Mouse (Mus musculus) hindbrain, embryonic 15.5 days (tissue): ENCODE data around the gene Fdxr. TPM values are rescaled to one million over a fixed set of nuclear protein-coding genes. Genes with fewer than 3 reads are reported as not detected.
A peak's percentile ranks its signal among the peaks of the same experiment; 100 is the strongest.

Source experiments
- ATAC-seq: fragments of 200-750 bp; cut with Nextera tagmentation; 2 replicates; pipeline ENCODE4 v1.8.0; 2017; ENCODE audit warnings: low read depth, moderate number of reproducible peaks, moderate TSS enrichment; ENCODE audit not compliant: low FRiP score
- H3K27ac ChIP-seq: fragments of 300-500 bp; sonication (generic); replicated peaks from 2 replicates; pipeline ENCODE4 v1.5.1; 2015; ENCODE audit warnings: mild to moderate bottlenecking, inconsistent platforms
- H3K27me3 ChIP-seq: fragments of 300-500 bp; sonication (generic); 2 replicates; pipeline ENCODE4 v1.6.1; 2015; ENCODE audit warnings: control low read depth, inconsistent platforms
- H3K36me3 ChIP-seq: fragments of 300-500 bp; sonication (generic); 2 replicates; pipeline ENCODE4 v1.6.1; 2015; ENCODE audit warnings: control low read depth, inconsistent platforms
- H3K4me1 ChIP-seq: fragments of 300-500 bp; sonication (generic); replicated peaks from 2 replicates; pipeline ENCODE4 v1.6.1; 2015; ENCODE audit warnings: control low read depth, inconsistent platforms
- H3K4me2 ChIP-seq: fragments of 300-500 bp; sonication (generic); 2 replicates; pipeline ENCODE4 v1.6.1; 2015; ENCODE audit warnings: moderate library complexity, mild to moderate bottlenecking, inconsistent platforms
- H3K4me3 ChIP-seq: fragments of 300-500 bp; sonication (generic); 2 replicates; pipeline ENCODE4 v1.5.1; 2015; ENCODE audit warnings: mild to moderate bottlenecking, inconsistent platforms
- H3K9ac ChIP-seq: fragments of 300-500 bp; sonication (generic); 2 replicates; pipeline ENCODE4 v1.6.1; 2015; ENCODE audit warnings: inconsistent platforms
- H3K9me3 ChIP-seq: fragments of 300-500 bp; sonication (generic); 2 replicates; pipeline ENCODE4 v1.6.1; 2016; ENCODE audit warnings: control low read depth, inconsistent platforms
- WGBS: fragments of 180-500 bp; shearing (Covaris S2); methylation state at CpG from one replicate; pipeline ENCODE4 v1.1.7; 2015; 5-methylcytosine and 5-hydroxymethylcytosine counted together
- polyA plus RNA-seq: library from polyadenylated mRNA; unstranded; fragments of >200 nt; fragmentation: Nextera tagmentation; extraction: Ambion mirVana; gene quantifications from 2 replicates; pipeline ENCODE4 v1.2.1, GENCODE M21; 2015

Fdxr gene
- polyA plus RNA-seq, 1 experiment from 2014 or later: 21.3 TPM

DNA sequence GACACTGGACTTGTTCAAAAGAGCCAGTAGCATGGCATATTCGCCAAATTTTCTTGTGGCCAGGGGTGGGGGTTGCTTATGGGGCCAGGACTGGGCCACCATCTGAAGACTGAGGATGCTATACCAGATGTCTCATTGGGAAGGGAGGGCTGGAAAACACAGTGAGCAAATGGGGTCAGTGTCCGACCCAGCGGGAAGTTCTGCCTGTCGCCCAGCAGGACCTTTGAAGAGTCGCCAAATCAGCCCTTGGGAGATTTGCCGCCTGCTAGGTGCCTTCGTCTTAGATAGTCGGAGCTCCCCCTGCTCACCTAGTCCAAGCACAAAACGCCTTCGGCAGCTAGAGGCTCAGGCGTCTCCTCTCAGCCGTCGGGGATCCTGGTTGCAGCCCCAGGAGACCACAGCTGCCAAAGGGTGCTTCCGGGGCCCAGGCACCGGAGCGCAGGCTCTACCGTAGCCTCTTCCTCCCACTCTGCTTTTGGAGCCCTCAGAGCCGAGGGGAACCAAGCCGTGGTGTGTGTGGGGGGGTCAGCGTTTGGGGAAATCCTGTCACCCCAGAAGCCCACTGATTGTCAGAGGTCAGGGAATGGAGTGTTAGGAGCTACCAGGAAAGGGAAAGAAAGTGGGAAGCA, 11.0 kb downstream of the Fdxr start:
- H3K4me3 ChIP-seq: no peak overlapping the region; the same call in 1 of the 2 replicates
- H3K36me3 ChIP-seq: peaks cover 10% of the 10 kb centered on the region; the same call in 1 of the 2 replicates
- H3K4me2 ChIP-seq: peak overlapping the region; percentile 61
- no peaks in the 10 kb centered on the region for H3K9me3 ChIP-seq
- peaks cover 85% of the 10 kb centered on the region for H3K27me3 ChIP-seq
- 5% methylated on average over 20 of the region's 20 CpGs for WGBS
- H3K27ac ChIP-seq: no peak overlapping the region
- H3K4me1 ChIP-seq: peaks cover 29% of the 10 kb centered on the region
- H3K9ac ChIP-seq: no peak overlapping the region
- no peak for ATAC-seq

DNA sequence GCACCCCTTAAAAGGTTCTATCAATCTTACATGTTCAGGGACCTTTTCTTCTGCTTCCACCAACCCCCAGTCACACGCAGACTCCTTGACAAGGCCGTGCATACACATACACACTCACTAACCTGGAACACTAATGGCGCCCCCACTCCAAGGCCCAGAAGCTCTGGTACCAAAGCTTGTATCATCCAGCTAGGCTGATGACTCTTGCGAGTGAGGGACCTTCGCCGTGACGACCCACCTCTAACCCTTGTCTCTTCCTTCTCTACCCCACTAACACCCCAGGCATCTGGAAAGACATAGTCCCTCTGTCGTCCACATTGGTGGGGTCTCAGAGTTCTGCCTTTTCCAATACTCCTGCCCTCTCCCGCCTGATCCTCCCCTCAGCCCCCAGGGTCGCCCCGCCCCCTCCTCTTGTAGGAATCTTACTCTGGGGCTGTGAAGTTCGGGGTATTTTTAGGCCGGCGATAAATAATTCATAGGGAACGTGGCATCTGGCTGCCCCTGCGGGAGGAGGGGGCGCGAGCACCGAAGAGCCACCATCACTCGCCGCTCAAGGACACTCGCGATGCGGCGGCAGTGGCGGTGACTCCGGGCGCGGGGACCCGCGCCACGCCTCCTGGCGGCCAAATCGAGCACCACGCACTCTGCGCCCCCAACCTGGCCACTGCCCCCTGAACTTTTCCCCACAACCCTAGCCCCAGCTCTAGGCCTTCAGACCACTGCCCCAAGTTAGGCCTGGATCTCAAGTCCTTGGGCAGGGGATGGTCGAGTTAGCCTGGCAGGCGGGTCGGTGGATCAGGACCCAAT, 11.8 kb downstream of the Fdxr start:
- peaks cover 25% of the 10 kb centered on the region for H3K4me1 ChIP-seq
- H3K36me3 ChIP-seq: peaks cover 10% of the 10 kb centered on the region; the same call in 1 of the 2 replicates
- peak overlapping the region; percentile 22 for H3K4me3 ChIP-seq
- no peak overlapping the region for H3K9ac ChIP-seq
- H3K27me3 ChIP-seq: peaks cover 93% of the 10 kb centered on the region
- no peak overlapping the region for H3K27ac ChIP-seq
- peak overlapping the region; percentile 46 for H3K4me2 ChIP-seq
- H3K9me3 ChIP-seq: no peaks in the 10 kb centered on the region
- no peak for ATAC-seq
- WGBS: 8% methylated on average over 39 of the region's 39 CpGs

DNA sequence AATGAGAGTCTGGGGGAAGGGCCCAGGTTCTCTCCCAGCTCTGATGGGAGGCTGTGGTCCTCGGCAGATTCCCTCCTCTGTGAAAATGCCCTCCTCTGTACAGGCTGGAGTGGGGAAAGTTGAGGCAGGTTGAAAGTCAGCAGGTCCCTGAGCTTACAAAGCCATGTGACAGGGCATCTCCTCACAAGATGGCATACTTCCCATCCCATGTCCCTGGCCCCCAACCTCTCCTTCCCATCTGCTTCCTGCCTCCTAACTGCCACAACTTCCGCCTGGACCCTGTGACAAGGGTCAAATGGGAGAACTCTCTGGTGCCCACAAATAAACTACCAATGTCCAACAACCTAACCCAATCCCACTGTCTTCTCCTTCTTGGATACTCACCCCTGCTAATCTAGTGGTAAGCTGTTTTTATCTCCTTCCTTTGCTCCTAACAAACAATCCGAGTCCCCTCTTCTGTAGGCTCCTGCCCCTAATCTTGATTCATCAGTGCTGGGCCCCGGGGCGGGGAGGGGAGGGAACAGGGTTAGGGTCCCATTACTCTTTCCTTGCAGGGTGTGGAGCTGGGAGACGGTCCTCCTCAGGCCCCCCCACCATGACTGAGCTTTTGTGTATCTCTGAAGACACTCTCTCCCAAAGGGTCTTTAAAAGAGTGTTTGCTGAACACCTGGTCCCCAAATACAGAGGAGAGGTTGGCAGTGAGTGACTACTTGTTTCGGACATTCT, 12.6 kb downstream of the Fdxr start:
- no peak overlapping the region for H3K27ac ChIP-seq
- 76% methylated on average over 7 of the region's 7 CpGs for WGBS
- no peak overlapping the region for H3K9ac ChIP-seq
- no peak for ATAC-seq
- H3K27me3 ChIP-seq: peaks cover 96% of the 10 kb centered on the region
- H3K4me3 ChIP-seq: no peak overlapping the region
- peaks cover 25% of the 10 kb centered on the region for H3K4me1 ChIP-seq
- no peak overlapping the region for H3K4me2 ChIP-seq
- H3K9me3 ChIP-seq: no peaks in the 10 kb centered on the region
- peaks cover 7% of the 10 kb centered on the region; the same call in 1 of the 2 replicates for H3K36me3 ChIP-seq

DNA sequence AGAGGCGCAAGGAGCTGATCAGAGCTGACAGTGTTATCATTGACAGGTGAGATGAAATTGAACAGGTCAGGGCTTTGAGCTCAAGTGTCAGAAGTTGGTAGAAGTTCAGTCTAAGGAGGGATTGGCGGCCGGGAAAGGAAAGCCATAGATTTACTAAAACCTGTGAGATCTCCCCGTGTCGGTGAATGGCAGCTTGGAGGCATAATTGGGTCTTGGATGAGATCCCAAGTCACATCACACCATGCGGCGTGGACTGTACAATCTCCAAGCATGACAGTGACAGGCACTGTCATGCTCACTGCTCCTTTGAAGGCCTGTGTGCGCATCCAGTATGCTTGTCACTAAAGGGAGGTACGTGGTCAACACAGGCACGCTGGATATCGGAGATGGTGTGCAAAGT, 13.9 kb downstream of the Fdxr start:
- no peak overlapping the region for H3K27ac ChIP-seq
- no peak overlapping the region for H3K4me2 ChIP-seq
- no peak overlapping the region for H3K9ac ChIP-seq
- 76% methylated on average over 11 of the region's 11 CpGs for WGBS
- no peaks in the 10 kb centered on the region for H3K36me3 ChIP-seq
- H3K4me1 ChIP-seq: peaks cover 30% of the 10 kb centered on the region
- no peak overlapping the region for H3K4me3 ChIP-seq
- no peaks in the 10 kb centered on the region for H3K9me3 ChIP-seq
- peaks cover 96% of the 10 kb centered on the region for H3K27me3 ChIP-seq
- ATAC-seq: no peak

DNA sequence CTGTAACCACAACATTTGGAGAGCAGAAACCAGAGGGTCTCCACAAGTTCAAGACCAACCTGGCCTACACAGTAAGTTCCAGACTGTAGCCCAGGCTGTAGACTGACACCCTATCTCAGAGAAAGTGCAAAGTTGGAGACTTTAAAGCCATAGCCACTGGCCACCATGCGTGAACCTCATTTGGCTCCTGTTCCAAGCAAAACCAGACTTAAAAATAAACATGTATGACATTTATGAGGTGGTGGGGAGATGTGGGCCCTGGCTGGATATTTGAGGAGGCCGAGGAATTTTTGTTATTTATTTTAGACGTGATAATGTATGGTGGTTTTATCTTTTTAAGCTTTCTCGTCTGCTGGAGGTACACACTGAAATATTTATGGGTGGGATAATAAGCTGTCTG, 17.7 kb downstream of the Fdxr start:
- WGBS: 80% methylated on average over 4 of the region's 4 CpGs
- ATAC-seq: no peak

DNA sequence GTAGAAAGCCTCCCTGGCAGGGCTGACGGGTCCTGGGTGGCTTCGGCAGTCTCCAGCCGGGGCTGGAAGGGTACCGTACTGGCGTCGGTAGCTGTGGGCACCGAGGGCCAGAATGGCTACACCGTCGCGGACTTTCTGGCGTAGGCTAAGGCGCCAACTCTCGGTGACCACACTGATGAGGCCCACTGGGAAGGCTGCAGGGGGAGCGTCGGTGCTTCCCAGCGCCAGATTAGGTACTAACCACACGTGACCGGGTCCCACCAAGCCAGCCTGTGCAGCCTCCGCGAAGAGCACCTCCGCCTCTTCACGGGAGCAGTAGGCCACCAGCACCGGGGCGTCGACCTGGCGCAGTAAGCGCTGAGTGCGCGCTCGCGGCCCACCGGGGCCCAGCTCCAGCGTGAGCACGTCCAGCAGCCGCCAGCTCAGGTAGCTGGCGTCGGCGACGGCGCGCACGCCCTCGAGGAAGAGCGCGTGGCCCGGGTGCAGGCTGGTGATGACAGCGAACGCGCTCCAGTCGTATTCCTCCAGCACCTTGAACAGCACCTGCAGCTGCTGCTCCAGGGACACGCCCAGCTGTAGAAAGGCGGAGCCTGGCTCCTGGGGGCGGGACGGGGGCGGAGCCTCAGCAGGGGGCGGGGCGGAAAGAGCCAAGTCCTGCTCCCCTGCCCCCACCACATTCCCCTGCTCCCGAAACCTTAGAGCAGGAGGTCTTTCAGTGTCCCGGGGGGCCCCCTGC, 18.9 kb downstream of the Fdxr start:
- Histone ChIP-seq H3K36me3 (no peaks in the 10 kb centered on the region), H3K27me3 (peaks cover 75% of the 10 kb centered on the region), H3K4me1 (peaks cover 7% of the 10 kb centered on the region; the same call in 1 of the 2 replicates), H3K27ac (no peak overlapping the region), H3K4me3 (peak overlapping the region; percentile 21), H3K4me2 (peak overlapping the region; percentile 43), H3K9ac (no peak overlapping the region), H3K9me3 (no peaks in the 10 kb centered on the region)
- 15% methylated on average over 59 of the region's 59 CpGs for WGBS
- peak; percentile 43; the same call in 1 of the 2 replicates for ATAC-seq

More for the DNA sequence above, 17.7 kb downstream of the Fdxr start:
- Histone ChIP-seq H3K9me3 (no peaks in the 10 kb centered on the region), H3K4me2 (no peak overlapping the region), H3K9ac (no peak overlapping the region), H3K4me1 (peaks cover 7% of the 10 kb centered on the region; the same call in 1 of the 2 replicates), H3K27ac (no peak overlapping the region), H3K27me3 (peaks cover 84% of the 10 kb centered on the region), H3K36me3 (no peaks in the 10 kb centered on the region), H3K4me3 (no peak overlapping the region)

DNA sequence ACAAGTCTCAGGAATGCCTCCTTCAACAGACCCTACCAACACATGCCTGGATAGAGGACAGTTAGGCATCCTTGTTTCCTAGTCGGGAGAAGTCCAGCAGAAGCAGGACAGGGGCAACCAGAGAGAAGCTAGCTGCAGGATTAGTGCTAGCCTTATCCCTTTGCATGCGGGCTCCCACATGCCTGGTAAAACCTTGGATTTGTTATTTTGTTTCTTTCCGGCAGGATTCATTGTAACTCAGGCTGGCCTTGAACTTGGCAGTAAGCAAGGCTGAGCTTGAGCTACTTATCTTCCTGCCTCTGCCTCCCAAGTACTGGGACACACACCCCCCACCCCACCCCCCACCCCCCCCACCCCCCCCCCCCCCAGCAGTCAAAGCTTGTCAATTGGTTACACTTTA, 25.6 kb downstream of the Fdxr start:
- Histone ChIP-seq H3K4me2 (no peak overlapping the region), H3K9ac (no peak overlapping the region), H3K9me3 (no peaks in the 10 kb centered on the region), H3K27ac (no peak overlapping the region), H3K4me3 (no peak overlapping the region), H3K4me1 (peaks cover 34% of the 10 kb centered on the region), H3K36me3 (no peaks in the 10 kb centered on the region), H3K27me3 (peaks cover 58% of the 10 kb centered on the region)
- no peak for ATAC-seq
- WGBS: 71% methylated on average over 3 of the region's 3 CpGs

DNA sequence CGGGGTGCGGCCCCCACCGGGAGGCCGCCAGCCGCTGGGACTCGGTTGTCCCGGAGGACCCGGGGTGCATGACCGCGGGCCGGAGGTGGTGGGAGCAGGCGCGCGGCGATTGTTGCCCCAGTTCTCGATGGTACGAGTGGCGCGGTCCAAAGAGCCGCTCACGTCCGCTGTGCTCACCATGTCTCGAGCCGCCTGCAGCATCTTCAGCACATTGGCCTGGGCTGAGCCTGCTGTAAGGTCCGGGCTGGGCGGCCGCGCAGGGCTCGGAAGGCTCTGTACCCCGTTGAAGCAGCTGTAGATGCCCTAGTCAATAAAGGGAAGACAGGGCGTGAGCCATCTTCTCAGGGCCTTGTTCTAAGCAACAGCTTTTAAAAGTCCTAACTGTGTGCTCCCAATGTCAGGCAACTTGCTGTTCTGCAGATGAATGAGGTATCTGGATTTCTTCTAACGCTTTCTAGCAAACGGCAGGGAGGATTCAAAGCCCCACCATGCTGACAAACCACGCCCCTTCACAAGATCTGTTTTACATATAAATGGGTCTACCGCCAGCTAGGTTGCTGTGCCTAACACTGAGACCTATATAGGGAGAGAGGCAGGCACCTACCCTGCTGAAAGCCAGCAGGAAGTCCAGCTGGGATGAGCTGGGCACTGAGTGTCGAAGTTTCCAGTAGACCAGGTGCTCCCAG, 26.3 kb downstream of the Fdxr start:
- Histone ChIP-seq H3K27me3 (peaks cover 57% of the 10 kb centered on the region), H3K4me1 (peaks cover 40% of the 10 kb centered on the region), H3K36me3 (no peaks in the 10 kb centered on the region), H3K27ac (no peak overlapping the region), H3K4me2 (peak overlapping the region; percentile 87), H3K9ac (peak overlapping the region; percentile 37), H3K4me3 (peak overlapping the region; percentile 43), H3K9me3 (no peaks in the 10 kb centered on the region)
- no peak for ATAC-seq
- WGBS: under 1% methylated on average over 36 of the region's 36 CpGs

DNA sequence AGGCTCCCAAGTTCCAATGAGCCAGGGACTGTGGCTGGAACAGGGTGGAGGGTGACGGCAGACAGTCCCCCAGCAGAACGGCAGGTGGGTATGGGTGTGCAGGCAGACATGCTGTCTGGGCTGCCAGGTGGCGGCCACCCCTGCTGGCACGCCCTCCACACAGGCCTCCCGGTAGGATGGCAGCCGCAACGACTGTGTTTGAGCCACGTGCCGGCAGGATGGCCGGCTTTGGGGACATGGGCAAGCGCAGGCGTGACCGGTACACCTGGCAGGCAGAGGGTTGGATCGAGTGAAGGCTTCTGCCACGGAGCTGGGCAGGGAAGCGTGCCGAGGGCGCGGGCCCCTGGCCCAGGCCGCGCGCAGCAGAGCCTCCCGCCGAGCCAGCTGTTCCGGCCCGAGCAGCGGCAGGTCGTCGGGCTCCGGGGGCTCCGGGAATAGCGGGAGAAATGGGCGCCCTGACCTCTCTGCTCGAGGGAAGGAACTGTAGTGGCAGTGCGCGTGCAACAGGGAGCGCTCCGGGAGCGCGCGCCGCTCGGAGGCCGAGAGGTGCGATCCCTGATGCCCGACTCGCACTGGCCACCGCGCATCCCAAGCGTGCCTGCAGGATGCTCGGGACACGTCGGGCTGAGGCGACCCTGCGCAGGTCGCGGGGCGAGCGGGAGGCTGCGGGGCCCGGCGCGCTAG, 27.0 kb downstream of the Fdxr start:
- H3K4me2 ChIP-seq: peak overlapping the region; percentile 87
- peak overlapping the region; percentile 37 for H3K9ac ChIP-seq
- H3K27me3 ChIP-seq: peaks cover 51% of the 10 kb centered on the region
- H3K36me3 ChIP-seq: no peaks in the 10 kb centered on the region
- H3K4me1 ChIP-seq: peaks cover 43% of the 10 kb centered on the region
- ATAC-seq: no peak
- H3K4me3 ChIP-seq: peak overlapping the region; percentile 43
- H3K9me3 ChIP-seq: no peaks in the 10 kb centered on the region
- WGBS: 2% methylated on average over 62 of the region's 63 CpGs
- H3K27ac ChIP-seq: no peak overlapping the region

DNA sequence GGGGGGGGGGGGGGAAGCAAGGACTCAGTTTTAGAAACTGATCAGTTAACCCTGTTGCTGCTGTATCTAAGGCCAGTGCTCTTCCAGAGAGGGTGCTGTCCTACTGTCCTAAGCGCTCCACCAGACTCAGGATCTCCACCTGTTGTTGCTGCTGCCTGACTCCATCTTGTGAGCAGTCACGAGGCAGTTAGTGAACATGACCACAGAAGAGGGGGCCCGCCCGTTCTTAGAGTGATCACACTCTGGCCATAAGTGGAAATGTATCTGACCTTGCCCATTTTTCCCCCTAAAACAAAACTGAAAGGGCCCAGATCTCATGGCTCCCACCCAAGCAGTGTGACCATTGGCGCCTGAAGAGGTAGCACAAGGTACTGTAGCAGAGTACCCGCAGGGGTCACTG, 28.9 kb downstream of the Fdxr start:
- Histone ChIP-seq H3K27me3 (peaks cover 47% of the 10 kb centered on the region), H3K4me3 (no peak overlapping the region), H3K36me3 (0 out of 2 replicates have a peak, but pooled peaks cover 7% of the 10 kb centered on the region), H3K27ac (no peak overlapping the region), H3K4me2 (no peak overlapping the region), H3K9ac (no peak overlapping the region), H3K4me1 (peaks cover 43% of the 10 kb centered on the region), H3K9me3 (no peaks in the 10 kb centered on the region)
- ATAC-seq: no peak
- WGBS: 67% methylated on average over 6 of the region's 6 CpGs
